Mouse (Mus musculus): ENCODE measurements at regions not wholly inside any gene's neighbourhood (a gene's known extent, or its start where the extent isn't known, plus 50 kb on each side); places are given as distances from the start of the nearest gene placed in this dataset.

DNA sequence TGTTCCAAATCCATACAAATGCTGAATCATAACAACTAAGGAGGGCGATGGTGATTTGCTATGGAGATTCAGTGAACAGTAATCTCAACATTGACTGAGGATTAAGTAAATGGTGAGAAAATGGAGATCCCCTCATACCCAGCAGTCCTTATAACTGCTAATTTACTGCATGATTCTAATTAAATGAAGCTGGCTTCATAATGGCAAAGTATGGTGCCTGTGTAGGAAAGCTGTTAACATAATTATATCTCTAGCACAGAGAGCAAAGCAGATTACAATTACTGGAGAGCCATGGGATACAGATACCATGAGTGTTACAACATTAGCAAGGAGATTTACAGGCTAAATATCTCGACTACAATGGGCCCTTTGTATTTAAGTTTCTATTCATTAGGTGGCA lies 1116.0 kb downstream of the Efna5 start:
- H3K4me1 ChIP-seq (ENCODE audit: control insufficient read depth, insufficient read depth, low read length): no peaks in the 10 kb centered on the region
- no peak overlapping the region for H3K27ac ChIP-seq (ENCODE audit: low read length)
- no peak overlapping the region for H3K4me3 ChIP-seq (ENCODE audit: low read length)
- H3K27me3 ChIP-seq (replicated peaks; ENCODE audit: control insufficient read depth, insufficient read depth, low read length): no peaks in the 10 kb centered on the region
- no peak overlapping the region for H3K4me2 ChIP-seq (ENCODE audit: low read depth, low read length)
- H3K9me3 ChIP-seq (ENCODE audit: control insufficient read depth, low read length): no peaks in the 10 kb centered on the region
- H3K9ac ChIP-seq (ENCODE audit: low read depth, low read length): no peak overlapping the region
- 74% methylated on average over 2 of the region's 2 CpGs for WGBS
- H3K36me3 ChIP-seq (ENCODE audit: control insufficient read depth, insufficient read depth, low read length): no peaks in the 10 kb centered on the region
- no peak for ATAC-seq

All from intestine, embryonic 16.5 days (tissue).